Mouse (Mus musculus) MEL (cell line): ENCODE results near the gene Nasp.

Experiments used
- CTCF ChIP-seq, 3 experiments: IDR thresholded peaks in 2 of 3; conservative IDR thresholded peaks in 1 of 3; 2 replicates each; pipeline ENCODE4 v1.5.1; 2011 to 2012; ENCODE audit warnings: low read length in 3 of 3, low read depth in 2 of 3, mild to moderate bottlenecking in 2 of 3, improper control_type of control experiment in 1 of 3, inconsistent platforms in 1 of 3, mixed read lengths in 1 of 3, moderate library complexity in 1 of 3; ENCODE audit not compliant: control insufficient read depth in 1 of 3, insufficient read depth in 1 of 3, poor library complexity in 1 of 3, severe bottlenecking in 1 of 3
- ZNF384 ChIP-seq: IDR thresholded peaks from 2 replicates; pipeline ENCODE4 v1.6.1; 2012; ENCODE audit warnings: low read depth, mild to moderate bottlenecking, inconsistent platforms, low read length, improper control_type of control experiment

DNA sequence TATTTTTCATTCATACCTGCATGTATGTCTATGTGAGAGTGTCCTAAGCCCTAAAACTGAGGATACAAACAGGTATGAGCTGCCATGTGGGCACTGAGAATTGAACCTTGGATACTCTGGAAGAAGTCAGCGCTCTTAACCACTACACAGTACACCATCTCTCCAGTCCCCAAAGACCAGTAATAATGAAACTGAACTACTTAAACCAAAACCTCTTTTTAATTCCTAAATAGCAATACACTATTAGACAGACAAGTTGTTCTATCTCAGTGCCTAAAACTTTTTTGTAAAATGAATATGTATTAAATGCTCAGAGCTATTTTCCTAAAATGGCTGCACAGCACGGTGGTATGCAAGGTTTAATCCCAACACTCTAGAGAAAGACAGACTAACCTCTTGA, 12.5 kb downstream of the Nasp start:
- TF ChIP-seq CTCF (IDR thresholded peaks at IDR 0.05 in 2 of 3, conservative IDR thresholded peaks at IDR 0.05 in 1 of 3; ENCODE audit: control insufficient read depth in 1 of 3, insufficient read depth in 1 of 3, low read depth in 2 of 3, low read length in 3 of 3, poor library complexity in 1 of 3, severe bottlenecking in 1 of 3), result no peak
- no peak for TF ChIP-seq ZNF384
